Mouse (Mus musculus) megakaryocyte, embryonic 14.5 days (primary cell): ENCODE data around the gene Tmem273.

ENCODE experiments used
- FLI1 ChIP-seq: IDR thresholded peaks from 2 replicates; pipeline ENCODE4 v1.6.1; 2012; ENCODE audit warnings: low read length, inconsistent platforms, mixed read lengths
- GATA1 ChIP-seq: IDR thresholded peaks from 3 replicates; pipeline ENCODE4 v1.6.1; 2012; ENCODE audit warnings: mixed read lengths, low read length, inconsistent platforms, borderline replicate concordance

DNA sequence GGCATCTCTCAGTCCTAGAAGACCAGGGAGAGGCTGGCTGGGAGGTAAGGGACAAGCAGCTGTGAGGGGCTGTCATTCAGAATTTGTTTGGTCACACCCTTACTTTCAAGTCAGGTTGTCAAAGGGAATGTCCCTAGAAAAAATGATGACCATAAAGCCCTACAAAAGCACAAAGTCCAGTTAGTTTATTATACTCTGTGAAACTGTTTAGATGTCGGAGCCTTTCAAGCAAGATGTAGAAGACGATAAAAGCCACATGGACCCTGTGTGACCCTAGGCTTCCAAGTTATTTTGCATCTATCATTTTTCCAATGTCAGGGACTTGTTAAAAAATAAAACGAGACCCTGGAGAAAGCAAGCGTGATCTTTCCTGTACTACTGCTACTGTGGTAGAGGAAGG lies 13.7 kb upstream of the Tmem273 start:
- TF ChIP-seq GATA1: no peak
- no peak for TF ChIP-seq FLI1
